In genomic region chr3:144207498-144207897, GRCm38 (mm10) we compare ENCODE assay signal across 10 mouse cellular contexts. TPM values are rescaled to one million over a fixed set of nuclear protein-coding genes. Genes with fewer than 3 reads are reported as not detected.
DNase-seq lines count a peak whose midpoint lies in the region; ATAC-seq lines count a peak whose summit lies in the region.
"Had no signal": no experiment of that assay in that cellular context is flagged by ENCODE, and none has a peak within 500 bp of the region (broad histone marks: within the 10 kb centered on the region; RNA-seq: fewer than 3 reads in every experiment).

No protein-coding gene starts in this region.

- H3K9me3 ChIP-seq in intestine, embryonic 14.5 days (ENCODE audit: control insufficient read depth, low read length), result no peaks in the 10 kb centered on the region
- no peaks in the 10 kb centered on the region for H3K9me3 ChIP-seq in intestine, embryonic 16.5 days (ENCODE audit: control insufficient read depth, low read length)
- H3K9me3 ChIP-seq in hindbrain, embryonic 12.5 days (replicated peaks), result no peaks in the 10 kb centered on the region
- H3K9me3 ChIP-seq: embryonic facial prominence, embryonic 12.5 days; limb, embryonic 13.5 days had no signal

- H3K4me3 ChIP-seq in intestine, embryonic 14.5 days (ENCODE audit: low read depth, low read length), result no peak overlapping the region
- H3K4me3 ChIP-seq in intestine, embryonic 16.5 days (ENCODE audit: low read length), result no peak overlapping the region
- no peak overlapping the region for H3K4me3 ChIP-seq in hindbrain, embryonic 12.5 days
- H3K4me3 ChIP-seq: embryonic facial prominence, embryonic 12.5 days; limb, embryonic 13.5 days had no signal

- H3K27me3 ChIP-seq in intestine, embryonic 14.5 days (replicated peaks; ENCODE audit: control insufficient read depth, insufficient read depth, low read length), result no peaks in the 10 kb centered on the region
- no peaks in the 10 kb centered on the region for H3K27me3 ChIP-seq in intestine, embryonic 16.5 days (replicated peaks; ENCODE audit: control insufficient read depth, insufficient read depth, low read length)
- no peaks in the 10 kb centered on the region for H3K27me3 ChIP-seq in hindbrain, embryonic 12.5 days
- H3K27me3 ChIP-seq: embryonic facial prominence, embryonic 12.5 days; limb, embryonic 13.5 days had no signal

- H3K9ac ChIP-seq in intestine, embryonic 14.5 days (ENCODE audit: low read length), result no peak overlapping the region
- H3K9ac ChIP-seq in intestine, embryonic 16.5 days (ENCODE audit: low read depth, low read length), result no peak overlapping the region
- no peak overlapping the region for H3K9ac ChIP-seq in hindbrain, embryonic 12.5 days
- H3K9ac ChIP-seq: embryonic facial prominence, embryonic 12.5 days; limb, embryonic 13.5 days had no signal

- H3K4me2 ChIP-seq in intestine, embryonic 14.5 days (ENCODE audit: low read length), result no peak overlapping the region
- no peak overlapping the region for H3K4me2 ChIP-seq in intestine, embryonic 16.5 days (ENCODE audit: low read depth, low read length)
- no peak overlapping the region for H3K4me2 ChIP-seq in hindbrain, embryonic 12.5 days (replicated peaks)
- H3K4me2 ChIP-seq: embryonic facial prominence, embryonic 12.5 days; limb, embryonic 13.5 days had no signal

- no peaks in the 10 kb centered on the region for H3K4me1 ChIP-seq in intestine, embryonic 14.5 days (replicated peaks; ENCODE audit: control insufficient read depth, insufficient read depth, low read length)
- peaks cover 2% of the 10 kb centered on the region; the same call in 1 of the 2 replicates for H3K4me1 ChIP-seq in intestine, embryonic 16.5 days (ENCODE audit: control insufficient read depth, insufficient read depth, low read length)
- H3K4me1 ChIP-seq in hindbrain, embryonic 12.5 days, result peaks cover 4% of the 10 kb centered on the region; the same call in 1 of the 2 replicates
- H3K4me1 ChIP-seq: embryonic facial prominence, embryonic 12.5 days had no signal

- 48% methylated on average over 5 of the region's 5 CpGs for WGBS in intestine, embryonic 14.5 days
- WGBS in intestine, embryonic 16.5 days, result 34% methylated on average over 5 of the region's 5 CpGs
- 52% methylated on average over 5 of the region's 5 CpGs for WGBS in hindbrain, embryonic 12.5 days

- DNase-seq in intestine, embryonic 14.5 days (ENCODE audit: low spot score), result peak; percentile 78
- DNase-seq in A20 (ENCODE audit: low read depth, low spot score) (peak; percentile 73), MEL-GATA-1-ER (ENCODE audit: extremely low read depth, low read depth) (peak; percentile 50)
- DNase-seq in cerebellum, postnatal 14 days, result peak; percentile 81
- DNase-seq in kidney, postnatal 14 days, result peak; percentile 73
- DNase-seq in retina, postnatal 1 day, result peak; percentile 70

- no peaks in the 10 kb centered on the region for H3K36me3 ChIP-seq in intestine, embryonic 14.5 days (ENCODE audit: control insufficient read depth, insufficient read depth, low read length)
- H3K36me3 ChIP-seq in intestine, embryonic 16.5 days (ENCODE audit: control insufficient read depth, insufficient read depth, low read length), result no peaks in the 10 kb centered on the region
- H3K36me3 ChIP-seq in hindbrain, embryonic 12.5 days, result no peaks in the 10 kb centered on the region
- H3K36me3 ChIP-seq: embryonic facial prominence, embryonic 12.5 days; limb, embryonic 13.5 days had no signal

- H3K27ac ChIP-seq in intestine, embryonic 14.5 days (ENCODE audit: low read depth), result no peak overlapping the region
- no peak overlapping the region for H3K27ac ChIP-seq in intestine, embryonic 16.5 days (ENCODE audit: low read length)
- no peak overlapping the region for H3K27ac ChIP-seq in hindbrain, embryonic 12.5 days
- H3K27ac ChIP-seq: embryonic facial prominence, embryonic 12.5 days; limb, embryonic 13.5 days had no signal

- no peak for ATAC-seq in intestine, embryonic 14.5 days (replicated peaks; ENCODE audit: low FRiP score, low TSS enrichment, low read depth)
- no peak for ATAC-seq in intestine, embryonic 16.5 days
- ATAC-seq in hindbrain, embryonic 12.5 days (ENCODE audit: low FRiP score), result no peak

RNA-seq across cellular contexts. Expression of gene Lmo4, which starts 2.5 kb away (rescaled TPM):
- 73.4 and 80.0 TPM in 2 replicates for polyA plus RNA-seq in intestine, embryonic 14.5 days (2014; fragmentation: Nextera tagmentation; extraction: Ambion mirVana)
- 49.5 and 57.2 TPM in 2 replicates for polyA plus RNA-seq in intestine, embryonic 16.5 days (2015; fragmentation: Nextera tagmentation; extraction: Ambion mirVana)
- 62.0 and 64.7 TPM in 2 replicates for polyA plus RNA-seq in hindbrain, embryonic 12.5 days (2016; fragmentation: Nextera tagmentation; extraction: Ambion mirVana)
